Mouse (Mus musculus) kidney, postnatal 0 days (tissue): ENCODE measurements around the gene Gm49321. TPM values are rescaled to one million over a fixed set of nuclear protein-coding genes. Genes with fewer than 3 reads are reported as not detected.

Experiments used
- ATAC-seq: fragments of 200-750 bp; cut with Nextera tagmentation; replicated peaks from 2 replicates; pipeline ENCODE4 v1.8.0; 2017; ENCODE audit warnings: low read depth, moderate number of reproducible peaks, moderate TSS enrichment, moderate library complexity; ENCODE audit not compliant: low FRiP score
- DNase-seq: peaks from one replicate; pipeline ENCODE4 v3.0.0-alpha.2; 2016; ENCODE audit warnings: low spot score
- H3K27ac ChIP-seq: fragments of 300-500 bp; sonication (generic); 2 replicates; pipeline ENCODE4 v1.5.1; 2014; ENCODE audit warnings: mild to moderate bottlenecking
- H3K27me3 ChIP-seq: fragments of 300-500 bp; sonication (generic); 2 replicates; pipeline ENCODE4 v1.6.1; 2014; ENCODE audit warnings: low read length, mixed read lengths; ENCODE audit not compliant: insufficient read depth
- H3K36me3 ChIP-seq: fragments of 300-500 bp; sonication (generic); 2 replicates; pipeline ENCODE4 v1.6.1; 2014; ENCODE audit warnings: low read length, mixed read lengths; ENCODE audit not compliant: insufficient read depth
- H3K4me1 ChIP-seq: fragments of 300-500 bp; sonication (generic); replicated peaks from 2 replicates; pipeline ENCODE4 v1.6.1; 2014; ENCODE audit warnings: antibody characterized with exemption, low read length, mixed read lengths; ENCODE audit not compliant: insufficient read depth
- H3K4me2 ChIP-seq: fragments of 300-500 bp; sonication (generic); 2 replicates; pipeline ENCODE4 v1.6.1; 2014; ENCODE audit warnings: mild to moderate bottlenecking, low read length, moderate library complexity, mixed read lengths
- H3K4me3 ChIP-seq: fragments of 300-500 bp; sonication (generic); replicated peaks from 2 replicates; pipeline ENCODE4 v1.5.1; 2014; ENCODE audit warnings: low read depth, low read length
- H3K9ac ChIP-seq: fragments of 300-500 bp; sonication (generic); 2 replicates; pipeline ENCODE4 v1.6.1; 2014; ENCODE audit warnings: low read depth, low read length
- H3K9me3 ChIP-seq: fragments of 300-500 bp; sonication (generic); replicated peaks from 2 replicates; pipeline ENCODE4 v1.6.1; 2016; ENCODE audit warnings: low read length, inconsistent platforms, mixed read lengths
- CTCF ChIP-seq: IDR thresholded peaks from 2 replicates; pipeline ENCODE4 v1.5.1; 2016; ENCODE audit warnings: antibody characterized with exemption, low read depth, mild to moderate bottlenecking, moderate library complexity
- WGBS: fragments of 180-500 bp; shearing (Covaris S2); extraction: QIAGEN DNeasy Blood & Tissue Kit; methylation state at CpG from one replicate; pipeline ENCODE4 v1.1.7; 2014; 5-methylcytosine and 5-hydroxymethylcytosine counted together
- polyA plus RNA-seq: library from polyadenylated mRNA; unstranded; fragments of >200 nt; fragmentation: Nextera tagmentation; extraction: Ambion mirVana; gene quantifications from 2 replicates; pipeline ENCODE4 v1.2.1, GENCODE M21; 2015

The Gm49321 gene
- polyA plus RNA-seq, 1 experiment from 2014 or later = 8.1 TPM

DNA sequence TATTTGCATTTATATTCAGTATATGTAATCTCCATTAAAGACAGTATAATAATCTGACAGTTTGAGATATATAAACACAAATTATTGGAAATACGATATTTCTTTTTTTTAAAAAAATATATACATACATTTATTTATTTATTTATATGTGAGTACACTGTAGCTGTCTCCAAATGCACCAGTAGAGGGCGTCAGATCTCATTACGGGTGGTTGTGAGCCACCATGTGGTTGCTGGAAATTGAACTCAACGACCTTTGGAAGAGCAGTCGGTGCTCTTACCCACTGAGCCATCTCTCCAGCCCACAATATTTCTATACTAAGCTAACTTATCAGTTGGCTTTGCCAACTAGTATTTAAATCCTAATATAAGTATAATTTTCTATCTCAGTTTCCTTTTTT, 6.2 kb upstream of the Gm49321 start:
- no peaks in the 10 kb centered on the region for H3K4me1 ChIP-seq
- peaks cover 40% of the 10 kb centered on the region for H3K36me3 ChIP-seq
- ATAC-seq (no peak), DNase-seq (peak; percentile 21)
- 57% methylated on average over 5 of the region's 5 CpGs for WGBS
- H3K4me2 ChIP-seq = no peak overlapping the region
- TF ChIP-seq CTCF = peak; percentile 61
- H3K9me3 ChIP-seq = no peaks in the 10 kb centered on the region
- no peak overlapping the region for H3K4me3 ChIP-seq
- H3K27ac ChIP-seq = no peak overlapping the region
- H3K27me3 ChIP-seq = no peaks in the 10 kb centered on the region
- no peak overlapping the region for H3K9ac ChIP-seq

DNA sequence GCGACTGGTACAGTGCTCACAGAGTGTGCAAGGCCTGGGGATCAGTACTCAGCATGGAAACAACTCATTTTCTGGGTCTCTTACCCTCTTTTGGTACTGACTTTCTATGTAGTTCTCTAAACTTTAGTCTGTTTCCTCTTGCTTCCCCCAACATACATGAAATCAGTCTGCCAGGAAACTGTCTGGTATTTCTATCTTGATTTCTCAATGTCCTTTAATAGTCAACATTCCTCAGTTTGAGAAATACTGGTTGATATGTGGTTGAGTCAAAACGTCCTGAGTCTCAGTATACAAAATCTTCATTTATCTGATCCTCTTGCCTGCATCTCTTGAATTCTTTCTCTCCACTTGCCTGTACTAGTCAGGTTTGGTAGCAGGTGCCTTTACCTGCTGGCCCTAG, 2.9 kb upstream of the Gm49321 start:
- H3K4me2 ChIP-seq = no peak overlapping the region
- no peak for DNase-seq
- no peak for TF ChIP-seq CTCF
- H3K9me3 ChIP-seq = no peaks in the 10 kb centered on the region
- H3K27ac ChIP-seq = no peak overlapping the region
- no peaks in the 10 kb centered on the region for H3K4me1 ChIP-seq
- no peak overlapping the region for H3K4me3 ChIP-seq
- peaks cover 37% of the 10 kb centered on the region for H3K36me3 ChIP-seq
- 82% methylated on average over 2 of the region's 2 CpGs for WGBS
- ATAC-seq = no peak
- H3K9ac ChIP-seq = no peak overlapping the region
- H3K27me3 ChIP-seq = no peaks in the 10 kb centered on the region

DNA sequence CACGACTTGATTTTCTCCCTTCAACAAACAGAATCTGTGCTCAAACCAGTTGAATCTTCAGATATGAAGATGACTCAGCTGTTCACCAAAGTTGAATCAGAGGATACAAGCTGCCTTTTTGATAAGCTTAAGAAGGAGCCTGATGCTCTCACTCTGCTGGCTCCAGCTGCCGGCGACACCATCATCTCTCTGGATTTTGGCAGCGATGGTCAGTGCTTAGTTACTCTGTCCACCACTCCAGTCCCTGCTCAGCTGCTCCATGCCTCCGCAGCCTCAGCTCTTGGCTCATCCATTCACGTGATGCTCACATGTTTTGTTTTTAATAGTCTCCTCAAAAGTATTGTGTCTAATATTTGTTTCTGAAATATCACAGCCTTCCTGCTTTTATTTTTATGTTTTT, 2.1 kb downstream of the Gm49321 start:
- no peak overlapping the region for H3K9ac ChIP-seq
- 95% methylated on average over 6 of the region's 6 CpGs for WGBS
- TF ChIP-seq CTCF = no peak
- peaks cover 50% of the 10 kb centered on the region for H3K36me3 ChIP-seq
- no peak overlapping the region for H3K4me3 ChIP-seq
- no peak for DNase-seq
- no peak for ATAC-seq
- no peaks in the 10 kb centered on the region for H3K27me3 ChIP-seq
- H3K9me3 ChIP-seq = no peaks in the 10 kb centered on the region
- no peak overlapping the region for H3K4me2 ChIP-seq
- no peaks in the 10 kb centered on the region for H3K4me1 ChIP-seq
- H3K27ac ChIP-seq = no peak overlapping the region

DNA sequence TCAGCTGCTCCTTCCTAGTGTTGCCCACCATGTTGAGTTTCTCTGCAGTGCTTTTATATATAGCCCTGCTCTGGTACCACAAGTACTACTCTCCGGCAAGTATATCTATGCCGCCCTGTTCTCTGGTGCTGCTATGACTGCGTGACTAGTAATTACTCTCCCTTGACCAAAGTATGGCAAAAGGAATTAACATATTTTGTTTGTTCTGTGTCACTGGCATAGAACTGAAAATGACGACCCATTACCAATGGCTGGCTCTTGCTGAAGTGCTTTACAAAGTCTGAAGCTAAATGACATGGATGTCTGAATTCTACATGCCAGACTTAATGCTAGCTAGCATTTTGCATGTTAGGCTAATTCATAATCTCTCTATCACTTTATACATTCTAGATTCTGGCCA, 11.0 kb downstream of the Gm49321 start:
- DNase-seq (no peak), ATAC-seq (no peak)
- H3K4me2 ChIP-seq = no peak overlapping the region
- no peaks in the 10 kb centered on the region for H3K9me3 ChIP-seq
- H3K4me3 ChIP-seq = no peak overlapping the region
- 0 out of 2 replicates have a peak, but pooled peaks cover 9% of the 10 kb centered on the region for H3K36me3 ChIP-seq
- no peak overlapping the region for H3K27ac ChIP-seq
- no peak for TF ChIP-seq CTCF
- WGBS = 89% methylated on average over 4 of the region's 4 CpGs
- no peaks in the 10 kb centered on the region for H3K27me3 ChIP-seq
- H3K4me1 ChIP-seq = no peaks in the 10 kb centered on the region; the same call in 1 of the 2 replicates
- no peak overlapping the region for H3K9ac ChIP-seq

DNA sequence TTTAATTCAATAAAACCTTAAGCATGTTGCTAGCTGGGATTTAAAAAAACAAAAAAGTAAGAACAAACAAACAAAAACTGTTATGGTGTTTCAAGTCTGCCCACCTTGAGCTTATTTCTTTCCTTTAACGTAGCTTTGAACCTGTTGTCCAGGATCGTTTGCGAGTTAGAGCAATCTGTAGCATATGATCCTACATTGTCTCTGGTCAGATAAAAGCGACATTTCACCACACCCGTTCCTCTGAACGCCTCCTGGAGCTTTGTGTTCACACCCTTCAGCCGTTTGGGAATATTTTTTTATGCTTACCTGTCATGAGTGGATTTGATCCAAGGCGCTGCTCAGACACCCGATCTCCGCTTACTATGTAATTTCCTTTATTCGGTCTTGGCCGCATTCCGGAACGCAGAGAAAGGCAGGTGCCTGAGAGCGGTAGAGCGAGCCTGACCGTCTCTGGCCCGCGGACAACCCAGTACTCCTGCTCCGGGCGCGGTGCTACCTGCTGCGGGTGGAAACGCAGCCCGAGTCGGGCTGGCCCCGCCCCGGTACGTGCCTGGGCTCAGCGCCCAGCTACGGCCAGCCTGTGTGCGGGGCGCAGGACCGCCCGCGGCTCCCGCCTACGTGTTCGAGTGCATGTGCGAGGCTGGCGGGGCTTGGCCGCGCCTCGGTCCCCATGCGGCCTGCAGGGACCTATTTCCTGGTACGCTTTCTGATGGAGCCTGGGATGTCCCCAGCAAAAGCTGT, 12.0 kb downstream of the Gm49321 start:
- H3K9ac ChIP-seq = peak overlapping the region; percentile 59
- DNase-seq (peak; percentile 41), ATAC-seq (peak; percentile 80)
- 6% methylated on average over 46 of the region's 46 CpGs for WGBS
- H3K4me3 ChIP-seq = peak overlapping the region; percentile 36
- no peaks in the 10 kb centered on the region for H3K9me3 ChIP-seq
- H3K27me3 ChIP-seq = no peaks in the 10 kb centered on the region
- TF ChIP-seq CTCF = no peak
- H3K36me3 ChIP-seq = 0 out of 2 replicates have a peak, but pooled peaks cover 3% of the 10 kb centered on the region
- H3K4me2 ChIP-seq = peak overlapping the region; percentile 77
- no peak overlapping the region for H3K27ac ChIP-seq
- no peaks in the 10 kb centered on the region; the same call in 1 of the 2 replicates for H3K4me1 ChIP-seq

DNA sequence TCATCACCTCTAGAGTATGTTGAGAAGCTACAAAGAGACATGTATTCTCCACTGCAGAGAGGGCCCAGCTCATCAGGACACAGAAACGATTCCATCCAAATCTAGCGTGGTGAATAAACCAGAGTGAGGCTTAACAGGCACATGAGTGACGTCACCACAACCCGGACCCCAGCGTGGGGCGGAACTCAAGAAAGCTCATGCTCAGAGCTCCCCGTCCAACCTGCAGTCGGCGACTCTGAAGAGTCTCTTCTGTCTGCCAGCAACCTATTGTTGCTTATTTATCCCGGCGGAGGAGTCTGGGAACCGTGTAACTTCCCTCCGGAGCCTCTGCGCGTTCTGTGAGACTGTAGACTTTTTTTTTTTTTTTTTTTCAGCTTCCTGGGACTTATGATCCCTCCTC, 15.4 kb downstream of the Gm49321 start:
- WGBS = 8% methylated on average over 15 of the region's 15 CpGs
- H3K36me3 ChIP-seq = no peaks in the 10 kb centered on the region
- H3K9me3 ChIP-seq = no peaks in the 10 kb centered on the region
- ATAC-seq (peak; percentile 54; the same call in 1 of the 2 replicates), DNase-seq (peak; percentile 53)
- peak overlapping the region; percentile 27 for H3K4me3 ChIP-seq
- no peaks in the 10 kb centered on the region for H3K27me3 ChIP-seq
- 0 out of 2 replicates have a peak overlapping the region, but pooled peaks have one; percentile 35 for H3K9ac ChIP-seq
- TF ChIP-seq CTCF = 0 out of 2 replicates have a peak, but pooled peaks have one; percentile 2
- H3K4me1 ChIP-seq = no peaks in the 10 kb centered on the region; the same call in 1 of the 2 replicates
- H3K4me2 ChIP-seq = peak overlapping the region; percentile 57
- H3K27ac ChIP-seq = no peak overlapping the region
